Mouse (Mus musculus): ENCODE data around the gene Rbm20. TPM values are rescaled to one million over a fixed set of nuclear protein-coding genes. Genes with fewer than 3 reads are reported as not detected.

Rbm20 gene
- polyA plus RNA-seq, 1 experiment from 2014 or later, result 0.96 TPM

GRCm38 (mm10) chr19:53852699-53853451 lies 175.8 kb downstream of the Rbm20 start:
- no peak overlapping the region for H3K4me3 ChIP-seq (replicated peaks)
- H3K9ac ChIP-seq, result no peak overlapping the region
- H3K36me3 ChIP-seq, result no peaks in the 10 kb centered on the region
- H3K4me1 ChIP-seq, result peaks cover 34% of the 10 kb centered on the region
- H3K27ac ChIP-seq, result peak overlapping the region; percentile 80
- WGBS, result 33% methylated on average over 15 of the region's 15 CpGs
- no peaks in the 10 kb centered on the region for H3K9me3 ChIP-seq
- H3K4me2 ChIP-seq, result peak overlapping the region; percentile 22; the same call in 1 of the 2 replicates
- H3K27me3 ChIP-seq (replicated peaks), result no peaks in the 10 kb centered on the region
- peak; percentile 58 for ATAC-seq (ENCODE audit: insufficient read depth, low FRiP score, low read depth)

DNA sequence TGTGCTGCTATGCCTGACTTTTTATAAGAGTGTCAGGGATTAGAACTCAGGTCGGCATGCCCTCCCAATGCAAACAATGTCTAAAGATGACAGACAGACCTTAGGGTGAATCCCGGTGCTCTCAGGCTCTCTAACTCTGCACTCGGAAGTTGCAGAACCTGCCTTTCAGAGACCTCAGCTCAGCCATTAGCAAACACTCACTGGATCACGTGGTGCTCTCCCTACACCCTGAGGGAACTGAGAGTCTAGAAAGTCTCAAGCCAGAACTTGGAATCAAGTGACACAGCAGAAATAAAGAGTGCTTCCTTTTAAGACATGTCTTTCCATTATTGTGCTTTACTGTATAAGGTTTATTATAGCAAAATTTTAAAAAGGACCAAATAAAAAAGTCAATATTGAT lies 177.9 kb downstream of the Rbm20 start:
- ATAC-seq (ENCODE audit: insufficient read depth, low FRiP score, low read depth), result no peak
- no peak overlapping the region for H3K4me3 ChIP-seq (replicated peaks)
- peak overlapping the region; percentile 37; the same call in 1 of the 2 replicates for H3K27ac ChIP-seq
- H3K9me3 ChIP-seq, result no peaks in the 10 kb centered on the region
- peaks cover 37% of the 10 kb centered on the region for H3K4me1 ChIP-seq
- WGBS, result 41% methylated on average over 4 of the region's 4 CpGs
- no peak overlapping the region for H3K4me2 ChIP-seq
- H3K27me3 ChIP-seq (replicated peaks), result no peaks in the 10 kb centered on the region
- H3K9ac ChIP-seq, result no peak overlapping the region
- no peaks in the 10 kb centered on the region for H3K36me3 ChIP-seq

GRCm38 (mm10) chr19:53855781-53856180 lies 178.7 kb downstream of the Rbm20 start:
- H3K4me2 ChIP-seq, result no peak overlapping the region
- H3K4me3 ChIP-seq (replicated peaks), result no peak overlapping the region
- no peaks in the 10 kb centered on the region for H3K27me3 ChIP-seq (replicated peaks)
- no peak overlapping the region for H3K9ac ChIP-seq
- H3K9me3 ChIP-seq, result no peaks in the 10 kb centered on the region
- no peaks in the 10 kb centered on the region for H3K36me3 ChIP-seq
- ATAC-seq (ENCODE audit: insufficient read depth, low FRiP score, low read depth), result no peak
- peaks cover 29% of the 10 kb centered on the region for H3K4me1 ChIP-seq
- H3K27ac ChIP-seq, result no peak overlapping the region
- 73% methylated on average over 5 of the region's 5 CpGs for WGBS

DNA sequence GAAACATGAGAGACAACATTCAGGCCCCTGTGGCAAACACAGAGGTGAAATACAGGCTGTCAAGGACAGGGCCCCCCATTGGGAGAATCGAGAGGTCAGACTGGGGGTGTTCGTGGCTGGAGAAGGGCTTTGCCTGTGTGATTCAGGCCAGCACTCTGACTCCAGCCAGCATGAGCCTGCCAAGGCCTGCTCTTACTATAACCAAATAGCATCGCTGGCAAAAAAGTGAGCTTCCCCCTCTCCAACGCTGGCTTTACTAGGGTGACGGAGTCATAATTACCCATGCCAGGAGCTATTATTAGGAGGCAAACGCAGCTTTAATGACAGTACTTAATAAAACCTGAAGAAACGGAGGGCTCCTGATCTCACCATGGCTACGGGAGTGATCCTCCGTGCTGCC lies 179.7 kb downstream of the Rbm20 start:
- Histone ChIP-seq H3K4me3 (replicated peaks) (no peak overlapping the region), H3K9me3 (no peaks in the 10 kb centered on the region), H3K4me1 (peaks cover 21% of the 10 kb centered on the region), H3K36me3 (no peaks in the 10 kb centered on the region), H3K9ac (no peak overlapping the region), H3K27ac (no peak overlapping the region), H3K4me2 (no peak overlapping the region), H3K27me3 (replicated peaks) (no peaks in the 10 kb centered on the region)
- ATAC-seq (ENCODE audit: insufficient read depth, low FRiP score, low read depth), result no peak
- 78% methylated on average over 9 of the region's 9 CpGs for WGBS

DNA sequence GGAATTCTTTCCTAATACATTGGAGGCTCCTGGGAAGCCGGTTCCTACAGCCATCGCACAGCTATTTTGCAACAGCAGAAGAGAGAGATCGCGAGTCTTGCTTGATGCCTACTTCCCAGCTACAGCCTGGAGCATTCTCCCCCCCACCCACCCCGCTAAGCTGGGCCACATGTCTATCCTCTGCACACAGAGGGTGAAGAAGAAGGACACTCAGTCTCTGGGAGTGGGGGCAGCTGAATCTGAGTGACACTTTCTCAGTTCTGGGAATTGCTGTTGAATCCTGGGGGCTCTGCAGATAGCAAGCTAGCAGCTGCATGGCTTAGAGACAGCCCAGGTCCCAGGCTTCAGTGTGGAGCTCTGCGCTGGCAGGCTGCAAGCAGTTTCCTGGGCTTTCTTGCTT lies 180.9 kb downstream of the Rbm20 start:
- H3K27ac ChIP-seq, result no peak overlapping the region
- 66% methylated on average over 6 of the region's 6 CpGs for WGBS
- H3K9ac ChIP-seq, result no peak overlapping the region
- H3K9me3 ChIP-seq, result no peaks in the 10 kb centered on the region
- no peak for ATAC-seq (ENCODE audit: insufficient read depth, low FRiP score, low read depth)
- H3K27me3 ChIP-seq (replicated peaks), result no peaks in the 10 kb centered on the region
- no peak overlapping the region for H3K4me2 ChIP-seq
- H3K4me3 ChIP-seq (replicated peaks), result no peak overlapping the region
- H3K36me3 ChIP-seq, result no peaks in the 10 kb centered on the region
- H3K4me1 ChIP-seq, result peaks cover 16% of the 10 kb centered on the region

- no peak overlapping the region for H3K9ac ChIP-seq
Measured at GRCm38 (mm10) chr19:53859149-53859548, 182.0 kb downstream of the Rbm20 start.

GRCm38 (mm10) chr19:53859593-53859992 lies 182.5 kb downstream of the Rbm20 start:
- H3K9ac ChIP-seq, result no peak overlapping the region
- H3K27ac ChIP-seq, result peak overlapping the region; percentile 37; the same call in 1 of the 2 replicates
- H3K36me3 ChIP-seq, result no peaks in the 10 kb centered on the region
- H3K27me3 ChIP-seq (replicated peaks), result no peaks in the 10 kb centered on the region
- H3K9me3 ChIP-seq, result no peaks in the 10 kb centered on the region
- no peak overlapping the region for H3K4me2 ChIP-seq
- 49% methylated on average over 7 of the region's 7 CpGs for WGBS
- H3K4me1 ChIP-seq, result peaks cover 4% of the 10 kb centered on the region; the same call in 1 of the 2 replicates
- ATAC-seq (ENCODE audit: insufficient read depth, low FRiP score, low read depth), result no peak
- no peak overlapping the region for H3K4me3 ChIP-seq (replicated peaks)

More at GRCm38 (mm10) chr19:53859149-53859548, 182.0 kb downstream of the Rbm20 start:
- Histone ChIP-seq H3K4me1 (peaks cover 5% of the 10 kb centered on the region; the same call in 1 of the 2 replicates), H3K27ac (peak overlapping the region; percentile 73; the same call in 1 of the 2 replicates), H3K4me2 (0 out of 2 replicates have a peak overlapping the region, but pooled peaks have one; percentile 7), H3K27me3 (replicated peaks) (no peaks in the 10 kb centered on the region), H3K4me3 (replicated peaks) (no peak overlapping the region), H3K9me3 (no peaks in the 10 kb centered on the region), H3K36me3 (no peaks in the 10 kb centered on the region)
- ATAC-seq (ENCODE audit: insufficient read depth, low FRiP score, low read depth), result peak; percentile 84
- WGBS, result 24% methylated on average over 9 of the region's 9 CpGs

DNA sequence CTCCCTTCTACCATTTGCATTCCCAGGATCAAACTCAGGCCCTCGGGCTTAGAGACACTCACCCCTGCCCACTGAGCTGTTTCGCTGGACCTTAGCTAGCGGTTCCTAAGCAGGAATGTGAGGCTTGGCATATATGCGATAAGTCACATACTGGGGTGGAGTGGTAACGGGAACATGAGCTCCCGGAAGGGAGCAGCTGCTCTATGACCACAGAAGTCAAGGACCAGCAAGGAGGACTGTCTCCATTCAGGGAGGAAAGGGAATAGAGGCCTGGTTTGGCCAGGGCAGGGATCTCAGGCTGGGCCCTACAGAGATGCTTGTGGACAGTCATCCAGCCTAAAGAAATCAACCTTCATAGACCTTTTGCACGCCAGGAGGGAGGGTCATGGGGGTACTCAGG lies 184.2 kb downstream of the Rbm20 start:
- Histone ChIP-seq H3K27me3 (replicated peaks) (no peaks in the 10 kb centered on the region), H3K9me3 (no peaks in the 10 kb centered on the region), H3K27ac (no peak overlapping the region), H3K4me1 (peaks cover 4% of the 10 kb centered on the region; the same call in 1 of the 2 replicates), H3K4me2 (no peak overlapping the region), H3K9ac (no peak overlapping the region), H3K4me3 (replicated peaks) (no peak overlapping the region), H3K36me3 (no peaks in the 10 kb centered on the region)
- no peak for ATAC-seq (ENCODE audit: insufficient read depth, low FRiP score, low read depth)
- WGBS, result 75% methylated on average over 7 of the region's 7 CpGs

- ATAC-seq (ENCODE audit: insufficient read depth, low FRiP score, low read depth), result no peak
- Histone ChIP-seq H3K36me3 (no peaks in the 10 kb centered on the region), H3K4me3 (replicated peaks) (no peak overlapping the region), H3K4me1 (peaks cover 4% of the 10 kb centered on the region; the same call in 1 of the 2 replicates), H3K27me3 (replicated peaks) (no peaks in the 10 kb centered on the region), H3K27ac (no peak overlapping the region), H3K9me3 (no peaks in the 10 kb centered on the region), H3K4me2 (no peak overlapping the region), H3K9ac (no peak overlapping the region)
- 60% methylated on average over 8 of the region's 8 CpGs for WGBS
Measured at GRCm38 (mm10) chr19:53862573-53863246, 185.6 kb downstream of the Rbm20 start.

- H3K27ac ChIP-seq, result no peak overlapping the region
- H3K27me3 ChIP-seq (replicated peaks), result no peaks in the 10 kb centered on the region
- no peak for ATAC-seq (ENCODE audit: insufficient read depth, low FRiP score, low read depth)
- no peak overlapping the region for H3K9ac ChIP-seq
- no peaks in the 10 kb centered on the region for H3K36me3 ChIP-seq
- H3K4me3 ChIP-seq (replicated peaks), result no peak overlapping the region
- H3K4me2 ChIP-seq, result no peak overlapping the region
- H3K4me1 ChIP-seq, result no peaks in the 10 kb centered on the region
- no peaks in the 10 kb centered on the region for H3K9me3 ChIP-seq
Measured at GRCm38 (mm10) chr19:53867238-53867637, 190.1 kb downstream of the Rbm20 start.

DNA sequence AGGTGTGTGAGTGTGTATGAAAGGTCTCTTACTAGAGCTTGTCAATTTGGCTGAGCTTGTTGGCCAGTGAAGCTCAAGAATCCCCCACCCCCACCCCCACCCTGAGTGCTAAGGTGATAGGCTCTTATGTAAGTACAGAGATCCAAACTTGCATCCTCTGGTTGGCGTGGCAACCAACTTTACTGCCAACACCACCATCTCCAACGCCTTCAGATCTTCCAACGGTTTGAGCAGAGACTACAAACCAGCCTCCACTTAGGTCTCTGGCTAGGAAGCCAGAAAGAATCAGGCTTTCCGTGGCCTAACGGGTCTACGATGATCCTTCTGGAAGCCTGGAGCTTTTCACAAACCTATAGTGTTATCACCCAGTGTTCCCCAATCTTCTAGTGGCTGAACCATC lies 191.0 kb downstream of the Rbm20 start:
- no peak overlapping the region for H3K27ac ChIP-seq
- no peak overlapping the region for H3K9ac ChIP-seq
- no peak overlapping the region for H3K4me3 ChIP-seq (replicated peaks)
- ATAC-seq (ENCODE audit: insufficient read depth, low FRiP score, low read depth), result no peak
- H3K4me1 ChIP-seq, result 0 out of 2 replicates have a peak, but pooled peaks cover 3% of the 10 kb centered on the region
- H3K27me3 ChIP-seq (replicated peaks), result no peaks in the 10 kb centered on the region
- no peak overlapping the region for H3K4me2 ChIP-seq
- 89% methylated on average over 6 of the region's 6 CpGs for WGBS
- H3K36me3 ChIP-seq, result no peaks in the 10 kb centered on the region
- no peaks in the 10 kb centered on the region for H3K9me3 ChIP-seq

- Histone ChIP-seq H3K4me1 (0 out of 2 replicates have a peak, but pooled peaks cover 3% of the 10 kb centered on the region), H3K9me3 (no peaks in the 10 kb centered on the region), H3K36me3 (no peaks in the 10 kb centered on the region), H3K4me3 (replicated peaks) (no peak overlapping the region), H3K4me2 (no peak overlapping the region), H3K27ac (no peak overlapping the region), H3K9ac (no peak overlapping the region), H3K27me3 (replicated peaks) (no peaks in the 10 kb centered on the region)
- WGBS, result 81% methylated on average over 1 of the region's 1 CpGs
- ATAC-seq (ENCODE audit: insufficient read depth, low FRiP score, low read depth), result 0 out of 2 replicates have a peak, but pooled peaks have one; percentile 36
Measured at GRCm38 (mm10) chr19:53868796-53869195, 191.7 kb downstream of the Rbm20 start.
